10 mouse cellular contexts compared by ENCODE assay signal in genomic region chr11:8566250-8566853, GRCm38 (mm10).
DNase-seq lines count a peak whose midpoint lies in the region; ATAC-seq and TF ChIP-seq lines count a peak whose summit lies in the region.
"Had no signal": no experiment of that assay in that cellular context is flagged by ENCODE, and none has a peak within 500 bp of the region (broad histone marks: within the 10 kb centered on the region; RNA-seq: fewer than 3 reads in every experiment).

No protein-coding gene starts in this region.

- H3K27me3 ChIP-seq in ES-Bruce4 (ENCODE audit: control insufficient read depth, insufficient read depth, low read length, poor library complexity, severe bottlenecking): no peaks in the 10 kb centered on the region

- peaks cover 2% of the 10 kb centered on the region for H3K9me3 ChIP-seq in ES-Bruce4 (replicated peaks; ENCODE audit: control insufficient read depth, insufficient read depth, low read length, poor library complexity, severe bottlenecking)

- H3K36me3 ChIP-seq in ES-Bruce4 (ENCODE audit: control insufficient read depth, insufficient read depth, low read length, poor library complexity, severe bottlenecking): 0 out of 2 replicates have a peak, but pooled peaks cover 3% of the 10 kb centered on the region

- no peak overlapping the region for H3K4me3 ChIP-seq in ES-Bruce4 (ENCODE audit: low read depth, low read length)
- H3K4me3 ChIP-seq in bone marrow macrophage, adult 2 months (ENCODE audit: insufficient read depth, low read length): no peak overlapping the region
- H3K4me3 ChIP-seq: forebrain, embryonic 10.5 days had no signal

- H3K4me1 ChIP-seq in ES-Bruce4 (ENCODE audit: control insufficient read depth, insufficient read depth, low read length): peaks cover 3% of the 10 kb centered on the region
- H3K4me1 ChIP-seq in bone marrow macrophage, adult 2 months (ENCODE audit: control insufficient read depth, insufficient read depth, low read length): peaks cover 68% of the 10 kb centered on the region

- peak; percentile 18 to 55 for DNase-seq in left cerebral cortex, postnatal 14 days (ENCODE audit: low spot score in 2 of 2)
- DNase-seq in left cerebral cortex, postnatal 4 days: no peak
- DNase-seq: cerebellum, postnatal 10 days; kidney, postnatal 4 days had no signal

- TF ChIP-seq POLR2A in ES-Bruce4 (IDR thresholded peaks at IDR 0.05; ENCODE audit: insufficient read depth, low read length): no peak
- no peak for TF ChIP-seq POLR2A in bone marrow macrophage, adult 2 months (IDR thresholded peaks at IDR 0.05; ENCODE audit: borderline replicate concordance, low read depth, low read length)

- TF ChIP-seq EP300 in ES-Bruce4 (IDR thresholded peaks at IDR 0.05; ENCODE audit: insufficient read depth, low read depth, low read length): 0 out of 2 replicates have a peak, but pooled peaks have one; percentile 39

- peak; percentile 51; the same call in 1 of the 2 replicates for ATAC-seq in megakaryocyte-erythroid progenitor cell, adult 5-6 weeks (replicated peaks; ENCODE audit: low FRiP score, low TSS enrichment, poor library complexity, severe bottlenecking)
- ATAC-seq in erythroblast, adult 5-6 weeks (replicated peaks; ENCODE audit: low FRiP score, poor library complexity, severe bottlenecking): no peak
- no peak for ATAC-seq in frontal cortex, adult (ENCODE audit: low TSS enrichment)

- peak overlapping the region; percentile 64 for H3K27ac ChIP-seq in ES-Bruce4 (ENCODE audit: insufficient read depth, low read length)
- peak overlapping the region; percentile 97 for H3K27ac ChIP-seq in bone marrow macrophage, adult 2 months (ENCODE audit: insufficient read depth, low read depth, low read length)
- H3K27ac ChIP-seq: forebrain, embryonic 10.5 days had no signal

- peak; percentile 34 for TF ChIP-seq CTCF in ES-Bruce4 (IDR thresholded peaks at IDR 0.05; ENCODE audit: low read depth, low read length)
- peak; percentile 57; the same call in 1 of the 2 replicates for TF ChIP-seq CTCF in bone marrow macrophage, adult 2 months (IDR thresholded peaks at IDR 0.05; ENCODE audit: low read depth, low read length)

- no peak overlapping the region for H3K9ac ChIP-seq in ES-Bruce4 (ENCODE audit: low read depth, poor library complexity, severe bottlenecking)

- intact Hi-C loops in left cerebral cortex, postnatal 14 days (cut with DNase I): no loop called here
- intact Hi-C loops in left cerebral cortex, postnatal 4 days (cut with DNase I): no loop called here
